Mouse (Mus musculus) heart, postnatal 0 days (tissue): ENCODE measurements around the gene Ubl7.

Experiments used
- CTCF ChIP-seq: IDR thresholded peaks from 2 replicates; pipeline ENCODE4 v1.5.1; 2016; ENCODE audit warnings: antibody characterized with exemption, control low read depth, low read depth
- EP300 ChIP-seq: IDR thresholded peaks from 2 replicates; pipeline ENCODE4 v1.6.1; 2016; ENCODE audit warnings: antibody characterized with exemption, low read depth

DNA sequence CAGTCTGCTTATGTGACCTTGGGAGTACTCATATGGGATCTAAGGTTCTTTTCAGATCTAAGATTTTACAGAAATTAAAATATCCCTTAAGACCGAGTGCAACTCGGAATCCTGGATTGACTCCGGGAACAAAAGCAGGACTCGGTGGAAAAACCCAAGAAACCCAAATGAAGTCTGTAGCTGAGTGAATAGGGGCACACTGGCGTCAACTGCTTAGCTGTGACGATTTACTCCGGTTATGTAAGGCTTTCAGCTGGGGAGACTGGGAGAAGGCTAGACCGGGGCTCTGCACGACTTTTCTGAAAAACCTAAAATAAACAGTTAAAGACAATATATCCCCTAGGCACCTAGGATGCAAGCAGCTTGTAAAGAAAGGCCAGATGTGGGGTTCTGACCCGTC is 48.6 kb downstream of the Ubl7 start:
- TF ChIP-seq CTCF (no peak), EP300 (no peak)
